ENCODE assay signal across 9 mouse cellular contexts in the genomic region with DNA sequence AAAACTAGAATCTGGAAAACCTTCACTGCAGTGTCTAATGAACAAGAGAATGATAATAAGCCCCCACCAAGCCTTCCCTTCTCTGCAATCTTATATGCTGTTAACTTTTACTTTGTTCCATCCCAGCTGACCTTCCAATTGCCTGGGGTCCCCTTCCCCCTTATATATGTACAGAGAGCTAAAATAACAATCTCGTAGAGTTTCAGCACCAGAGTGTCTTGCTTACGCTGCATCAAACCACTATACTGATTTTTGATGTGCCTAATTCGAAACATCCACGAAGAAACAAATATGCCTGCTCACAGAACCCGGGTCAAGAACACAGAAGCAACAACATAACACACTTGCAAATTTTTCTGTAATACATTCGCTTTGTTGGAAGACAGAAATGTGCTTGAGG. TPM values are rescaled to one million over a fixed set of nuclear protein-coding genes. Genes with fewer than 3 reads are reported as not detected.
DNase-seq lines count a peak whose midpoint lies in the region; ATAC-seq and TF ChIP-seq lines count a peak whose summit lies in the region.
"Had no signal": no experiment of that assay in that cellular context is flagged by ENCODE, and none has a peak within 500 bp of the region (broad histone marks: within the 10 kb centered on the region; RNA-seq: fewer than 3 reads in every experiment).

No protein-coding gene starts in this region.

- WGBS in cerebellum, adult 2 months: 32% methylated on average over 6 of the region's 6 CpGs
- 51% methylated on average over 6 of the region's 6 CpGs for WGBS in hindbrain, embryonic 12.5 days
- WGBS in midbrain, postnatal 0 days: 23% methylated on average over 6 of the region's 6 CpGs

- no peak for TF ChIP-seq CTCF in cerebellum, adult 2 months (IDR thresholded peaks at IDR 0.05; ENCODE audit: borderline replicate concordance, insufficient read depth, low read depth, low read length)
- no peak for TF ChIP-seq CTCF in left cerebral cortex, adult 2 months (IDR thresholded peaks at IDR 0.05)
- no peak for TF ChIP-seq CTCF in midbrain, postnatal 0 days (IDR thresholded peaks at IDR 0.05)

- TF ChIP-seq POLR2A in cerebellum, adult 2 months (IDR thresholded peaks at IDR 0.05; ENCODE audit: borderline replicate concordance, insufficient read depth, low read length): no peak

- H3K27me3 ChIP-seq in cerebellum, adult 2 months (ENCODE audit: control insufficient read depth, insufficient read depth, low read length): no peaks in the 10 kb centered on the region
- H3K27me3 ChIP-seq in hindbrain, embryonic 12.5 days: no peaks in the 10 kb centered on the region
- no peaks in the 10 kb centered on the region for H3K27me3 ChIP-seq in midbrain, postnatal 0 days (ENCODE audit: insufficient read depth, low read length)

- intact Hi-C loops in left cerebral cortex, adult 2 months (cut with DNase I): no loop called here
- intact Hi-C loops in left cerebral cortex, postnatal 25 days (cut with DNase I): loop anchor here (10.0 kb wide), 1 partner anchor 165 kb away; no protein-coding TSS in a partner anchor
- intact Hi-C loops in left cerebral cortex, postnatal 14 days (cut with DNase I): no loop called here

- H3K9ac ChIP-seq in hindbrain, embryonic 12.5 days: no peak overlapping the region; the same call in 1 of the 2 replicates
- H3K9ac ChIP-seq in midbrain, postnatal 0 days (replicated peaks; ENCODE audit: low read length, poor library complexity, severe bottlenecking): no peak overlapping the region; the same call in 1 of the 2 replicates

- peak overlapping the region; percentile 64 for H3K4me2 ChIP-seq in hindbrain, embryonic 12.5 days (replicated peaks)
- H3K4me2 ChIP-seq in midbrain, postnatal 0 days (ENCODE audit: low read depth, low read length, poor library complexity, severe bottlenecking): peak overlapping the region; percentile 69

- H3K27ac ChIP-seq in cerebellum, adult 2 months (ENCODE audit: insufficient read depth, low read length): no peak overlapping the region
- no peak overlapping the region for H3K27ac ChIP-seq in left cerebral cortex, adult 2 months
- H3K27ac ChIP-seq in hindbrain, embryonic 12.5 days: no peak overlapping the region
- H3K27ac ChIP-seq in midbrain, postnatal 0 days (ENCODE audit: low read depth, low read length): no peak overlapping the region

- H3K4me1 ChIP-seq in cerebellum, adult 2 months (ENCODE audit: control insufficient read depth, insufficient read depth, low read length): no peaks in the 10 kb centered on the region
- peaks cover 11% of the 10 kb centered on the region for H3K4me1 ChIP-seq in hindbrain, embryonic 12.5 days
- H3K4me1 ChIP-seq in midbrain, postnatal 0 days (ENCODE audit: insufficient read depth, low read length): no peaks in the 10 kb centered on the region

- no peaks in the 10 kb centered on the region for H3K9me3 ChIP-seq in hindbrain, embryonic 12.5 days (replicated peaks)
- H3K9me3 ChIP-seq in midbrain, postnatal 0 days (ENCODE audit: low read length): no peaks in the 10 kb centered on the region

- no peak for DNase-seq in cerebellum, adult 2 months
- no peak for DNase-seq in left cerebral cortex, adult 2 months (ENCODE audit: extremely low spot score in 1 of 2, low spot score in 2 of 2)
- no peak for DNase-seq in left cerebral cortex, postnatal 25 days (ENCODE audit: low spot score in 2 of 2)
- no peak for DNase-seq in midbrain, postnatal 0 days (ENCODE audit: low spot score)
- no peak for DNase-seq in ovary, postnatal 14 days (ENCODE audit: low spot score)
- DNase-seq in left cerebral cortex, postnatal 14 days (ENCODE audit: low spot score in 2 of 2): no peak
- DNase-seq: cerebellum, adult 18-20 months had no signal

- peak overlapping the region; percentile 88 for H3K4me3 ChIP-seq in cerebellum, adult 2 months (replicated peaks; ENCODE audit: insufficient read depth, low read depth, low read length)
- peak overlapping the region; percentile 92 for H3K4me3 ChIP-seq in left cerebral cortex, adult 2 months
- H3K4me3 ChIP-seq in hindbrain, embryonic 12.5 days: peak overlapping the region; percentile 93
- H3K4me3 ChIP-seq in midbrain, postnatal 0 days (ENCODE audit: low read depth, low read length): peak overlapping the region; percentile 82

- no peak for ATAC-seq in cerebellum, adult (ENCODE audit: insufficient number of reproducible peaks, low FRiP score, low TSS enrichment)
- ATAC-seq in hindbrain, embryonic 12.5 days (ENCODE audit: low FRiP score): no peak
- ATAC-seq in midbrain, postnatal 0 days (ENCODE audit: low FRiP score): no peak

- H3K36me3 ChIP-seq in hindbrain, embryonic 12.5 days: no peaks in the 10 kb centered on the region
- no peaks in the 10 kb centered on the region for H3K36me3 ChIP-seq in midbrain, postnatal 0 days (ENCODE audit: insufficient read depth, low read length)

RNA-seq across cellular contexts. Expression of gene Eml5, which starts 1.6 kb away (rescaled TPM):
- 117 and 136 TPM in 2 replicates for polyA plus RNA-seq in cerebellum, adult 2 months (2012; rRNA removed)
- total RNA-seq in left cerebral cortex, adult 2 months (2021): 10 to 100 TPM; 93.3 TPM
- 10 to 100 TPM; 68.5 to 77.3 TPM for total RNA-seq in left cerebral cortex, postnatal 25 days (2021)
- polyA plus RNA-seq in hindbrain, embryonic 12.5 days (2016; fragmentation: Nextera tagmentation; extraction: Ambion mirVana): 19.6 and 23.6 TPM in 2 replicates
- 28.3 and 53.3 TPM in 2 replicates for total RNA-seq in midbrain, postnatal 0 days (2014; rRNA removed)
- 9.9 and 13.4 TPM in 2 replicates for polyA plus RNA-seq in midbrain, postnatal 0 days (2015; fragmentation: Nextera tagmentation; extraction: Ambion mirVana)
- total RNA-seq in left cerebral cortex, postnatal 14 days (2021): 10 to 100 TPM; 58.2 to 59.7 TPM

RNA-seq across cellular contexts. Expression of gene Ttc8, which starts 20.7 kb away (rescaled TPM):
- polyA plus RNA-seq in cerebellum, adult 2 months (2012; rRNA removed): 52.2 and 55.9 TPM in 2 replicates
- total RNA-seq in left cerebral cortex, adult 2 months (2021): 10 to 100 TPM; 44.1 to 48.0 TPM
- 10 to 100 TPM; 39.2 to 46.8 TPM for total RNA-seq in left cerebral cortex, postnatal 25 days (2021)
- 39.0 and 40.2 TPM in 2 replicates for polyA plus RNA-seq in hindbrain, embryonic 12.5 days (2016; fragmentation: Nextera tagmentation; extraction: Ambion mirVana)
- total RNA-seq in midbrain, postnatal 0 days (2014; rRNA removed): 22.1 and 34.3 TPM in 2 replicates
- polyA plus RNA-seq in midbrain, postnatal 0 days (2015; fragmentation: Nextera tagmentation; extraction: Ambion mirVana): 22.1 and 23.5 TPM in 2 replicates
- total RNA-seq in left cerebral cortex, postnatal 14 days (2021): 10 to 100 TPM; 35.5 to 36.2 TPM
